Mouse (Mus musculus): Measurements from ENCODE around the gene Hoxa6. TPM values are rescaled to one million over a fixed set of nuclear protein-coding genes. Genes with fewer than 3 reads are reported as not detected.

Hoxa6 gene
- total and polyA plus RNA-seq, 3 experiments = not detected

DNA sequence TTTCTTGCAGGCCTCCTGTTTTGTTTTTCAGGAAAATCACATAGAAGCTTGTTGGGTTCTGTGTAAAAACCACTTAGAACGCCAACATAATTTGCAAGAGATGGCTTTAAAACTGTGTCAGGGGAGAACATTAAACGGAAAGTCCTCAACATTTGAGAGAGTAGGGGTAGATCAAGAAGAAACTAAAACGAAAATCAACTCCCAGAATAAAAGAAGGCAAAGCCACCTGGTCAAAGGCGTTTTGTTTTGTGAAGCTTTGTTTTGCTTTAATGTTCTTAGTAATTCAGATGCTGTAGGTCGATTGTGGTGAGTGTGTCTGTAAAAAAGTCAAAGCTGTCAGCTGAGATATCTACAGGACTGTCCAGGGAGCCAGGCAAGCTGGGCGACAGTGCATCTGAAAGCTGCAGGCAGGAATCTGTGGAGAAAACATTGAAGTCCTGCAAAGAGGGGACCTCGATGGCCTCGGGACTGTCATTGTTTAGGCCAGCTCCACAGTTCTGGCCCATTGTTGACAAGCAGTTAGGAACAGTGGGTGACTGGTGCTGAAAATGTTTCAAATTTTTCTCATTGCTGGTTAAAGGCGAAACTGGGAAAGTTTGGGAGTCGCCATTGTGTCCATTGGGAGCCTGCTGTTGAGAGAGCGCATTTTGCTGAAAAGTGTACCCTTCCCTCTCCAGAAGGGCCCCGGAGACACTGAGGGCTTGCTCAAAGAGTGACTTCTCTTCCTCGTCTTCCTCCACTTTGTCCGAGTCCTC is 45.7 kb downstream of the Hoxa6 start:
- Histone ChIP-seq H3K27me3 (ENCODE audit: control insufficient read depth in 1 of 2, insufficient read depth in 2 of 2, low read length in 2 of 2) (no peaks in the 10 kb centered on the region), H3K79me2 (ENCODE audit: control insufficient read depth, insufficient read depth, low read length, poor library complexity) (no peaks in the 10 kb centered on the region), H3K4me1 (ENCODE audit: control insufficient read depth in 1 of 2, insufficient read depth in 2 of 2, low read length in 2 of 2) (no peaks in the 10 kb centered on the region), H3K9ac (ENCODE audit: control insufficient read depth, low read depth, low read length, poor library complexity, severe bottlenecking) (no peak overlapping the region), H3K9me3 (replicated peaks; ENCODE audit: insufficient read depth, low read length) (no peaks in the 10 kb centered on the region), H3K27ac (ENCODE audit: control insufficient read depth, low read depth, low read length) (no peak overlapping the region), H3K36me3 (ENCODE audit: control insufficient read depth in 1 of 2, insufficient read depth in 2 of 2, low read length in 2 of 2) (no peaks in the 10 kb centered on the region), H3K4me3 (ENCODE audit: control insufficient read depth in 1 of 2, insufficient read depth in 1 of 2, low read depth in 2 of 2, low read length in 2 of 2) (no peak overlapping the region)
- no peak for DNase-seq (ENCODE audit: low read depth, low spot score)
- TF ChIP-seq MAX (IDR thresholded peaks at IDR 0.05; ENCODE audit: low read length) = no peak
- TF ChIP-seq USF1 (IDR thresholded peaks at IDR 0.05; ENCODE audit: low read depth, low read length) = no peak
- TF ChIP-seq USF2 (IDR thresholded peaks at IDR 0.05; ENCODE audit: borderline replicate concordance in 1 of 2, insufficient read depth in 1 of 2, low read depth in 1 of 2, low read length in 2 of 2) = no peak
- TF ChIP-seq RAD21 (IDR thresholded peaks at IDR 0.05; ENCODE audit: low read depth, low read length) = no peak
- TF ChIP-seq MAFK (IDR thresholded peaks at IDR 0.05; ENCODE audit: borderline replicate concordance, low read depth, low read length) = no peak
- no peak for TF ChIP-seq MYC (IDR thresholded peaks at IDR 0.05; ENCODE audit: low read depth, low read length)
- TF ChIP-seq TAL1 (IDR thresholded peaks at IDR 0.05; ENCODE audit: low read length) = no peak
- no peak for TF ChIP-seq HCFC1 (IDR thresholded peaks at IDR 0.05; ENCODE audit: low read depth, low read length)
- no peak for TF ChIP-seq TCF12 (IDR thresholded peaks at IDR 0.05; ENCODE audit: low read depth, low read length)
- TF ChIP-seq ZMIZ1 (IDR thresholded peaks at IDR 0.05; ENCODE audit: low read depth, low read length) = no peak
- no peak for TF ChIP-seq TBP (IDR thresholded peaks at IDR 0.05; ENCODE audit: low read depth, low read length)
- TF ChIP-seq E2F4 (IDR thresholded peaks at IDR 0.05; ENCODE audit: borderline replicate concordance, low read depth, low read length) = no peak
- TF ChIP-seq MEF2A (IDR thresholded peaks at IDR 0.05; ENCODE audit: extremely low read depth, insufficient replicate concordance, low read depth, low read length, poor library complexity, severe bottlenecking) = no peak
- no peak for TF ChIP-seq JUND (IDR thresholded peaks at IDR 0.05; ENCODE audit: low read depth, low read length)
- no peak for TF ChIP-seq POLR2A (IDR thresholded peaks at IDR 0.05; ENCODE audit: control insufficient read depth in 1 of 2, insufficient read depth in 1 of 2, low read depth in 1 of 2, low read length in 2 of 2, poor library complexity in 1 of 2)
- TF ChIP-seq CTCF (IDR thresholded peaks at IDR 0.05 in 2 of 3, conservative IDR thresholded peaks at IDR 0.05 in 1 of 3; ENCODE audit: control insufficient read depth in 1 of 3, insufficient read depth in 1 of 3, low read depth in 2 of 3, low read length in 3 of 3, poor library complexity in 1 of 3, severe bottlenecking in 1 of 3) = no peak
- no peak for TF ChIP-seq MAZ (IDR thresholded peaks at IDR 0.05; ENCODE audit: low read depth, low read length)
- TF ChIP-seq ETS1 (IDR thresholded peaks at IDR 0.05; ENCODE audit: low read depth, low read length) = no peak

DNA sequence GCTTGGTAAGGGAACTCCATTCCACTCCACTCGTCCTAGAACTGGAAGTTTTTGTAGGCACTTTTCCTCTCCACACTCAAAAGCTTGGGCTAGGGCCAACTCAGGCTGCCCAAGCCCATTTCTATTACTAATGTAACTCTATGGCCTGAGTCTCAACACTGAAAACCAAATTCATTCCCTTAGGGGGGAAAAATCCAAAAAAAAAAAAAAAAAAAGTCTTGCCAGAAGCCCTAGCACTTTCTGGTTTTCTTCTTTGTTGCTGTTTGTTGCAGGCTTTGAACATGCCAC is 46.5 kb downstream of the Hoxa6 start:
- Histone ChIP-seq H3K27ac (ENCODE audit: control insufficient read depth, low read depth, low read length) (no peak overlapping the region), H3K4me3 (ENCODE audit: control insufficient read depth in 1 of 2, insufficient read depth in 1 of 2, low read depth in 2 of 2, low read length in 2 of 2) (no peak overlapping the region), H3K27me3 (ENCODE audit: control insufficient read depth in 1 of 2, insufficient read depth in 2 of 2, low read length in 2 of 2) (no peaks in the 10 kb centered on the region), H3K4me1 (ENCODE audit: control insufficient read depth in 1 of 2, insufficient read depth in 2 of 2, low read length in 2 of 2) (no peaks in the 10 kb centered on the region), H3K79me2 (ENCODE audit: control insufficient read depth, insufficient read depth, low read length, poor library complexity) (no peaks in the 10 kb centered on the region), H3K9me3 (replicated peaks; ENCODE audit: insufficient read depth, low read length) (no peaks in the 10 kb centered on the region), H3K9ac (ENCODE audit: control insufficient read depth, low read depth, low read length, poor library complexity, severe bottlenecking) (no peak overlapping the region), H3K36me3 (ENCODE audit: control insufficient read depth in 1 of 2, insufficient read depth in 2 of 2, low read length in 2 of 2) (no peaks in the 10 kb centered on the region)
- no peak for TF ChIP-seq BHLHE40 (IDR thresholded peaks at IDR 0.05; ENCODE audit: borderline replicate concordance, low read depth, low read length)
- TF ChIP-seq ZNF384 (IDR thresholded peaks at IDR 0.05; ENCODE audit: low read depth, low read length) = no peak
- TF ChIP-seq SMC3 (IDR thresholded peaks at IDR 0.05; ENCODE audit: low read depth, low read length) = no peak
- TF ChIP-seq ZMIZ1 (IDR thresholded peaks at IDR 0.05; ENCODE audit: low read depth, low read length) = no peak
- no peak for TF ChIP-seq MAZ (IDR thresholded peaks at IDR 0.05; ENCODE audit: low read depth, low read length)
- no peak for TF ChIP-seq MXI1 (IDR thresholded peaks at IDR 0.05; ENCODE audit: low read depth, low read length)
- no peak for TF ChIP-seq MYB (IDR thresholded peaks at IDR 0.05; ENCODE audit: low read depth, low read length)
- TF ChIP-seq NRF1 (IDR thresholded peaks at IDR 0.05; ENCODE audit: insufficient read depth, low read depth, low read length, poor library complexity, severe bottlenecking) = no peak
- no peak for TF ChIP-seq GABPA (IDR thresholded peaks at IDR 0.05; ENCODE audit: low read depth, low read length)
- no peak for TF ChIP-seq NELFE (IDR thresholded peaks at IDR 0.05; ENCODE audit: low read depth, low read length)
- TF ChIP-seq ELF1 (IDR thresholded peaks at IDR 0.05; ENCODE audit: low read depth, low read length) = no peak
- no peak for TF ChIP-seq KAT2A (conservative IDR thresholded peaks at IDR 0.05; ENCODE audit: low read depth, low read length)
- TF ChIP-seq USF2 (IDR thresholded peaks at IDR 0.05; ENCODE audit: borderline replicate concordance in 1 of 2, insufficient read depth in 1 of 2, low read depth in 1 of 2, low read length in 2 of 2) = no peak
- TF ChIP-seq CTCF (IDR thresholded peaks at IDR 0.05 in 2 of 3, conservative IDR thresholded peaks at IDR 0.05 in 1 of 3; ENCODE audit: control insufficient read depth in 1 of 3, insufficient read depth in 1 of 3, low read depth in 2 of 3, low read length in 3 of 3, poor library complexity in 1 of 3, severe bottlenecking in 1 of 3) = no peak
- no peak for TF ChIP-seq ZC3H11A (IDR thresholded peaks at IDR 0.05; ENCODE audit: low read depth, low read length)
- TF ChIP-seq TBP (IDR thresholded peaks at IDR 0.05; ENCODE audit: low read depth, low read length) = no peak
- no peak for TF ChIP-seq RCOR1 (IDR thresholded peaks at IDR 0.05; ENCODE audit: low read depth, low read length)
- DNase-seq (ENCODE audit: low read depth, low spot score) = no peak

All from MEL (cell line).